Mouse (Mus musculus) mesoderm, embryonic 11.5 days (tissue): Measurements from ENCODE around the gene Ang2.

Experiments
- DNase-seq: peaks from one replicate; pipeline ENCODE4 v3.0.0-alpha.2; 2012; ENCODE audit warnings: low read depth, low spot score

Ang2 gene

DNA sequence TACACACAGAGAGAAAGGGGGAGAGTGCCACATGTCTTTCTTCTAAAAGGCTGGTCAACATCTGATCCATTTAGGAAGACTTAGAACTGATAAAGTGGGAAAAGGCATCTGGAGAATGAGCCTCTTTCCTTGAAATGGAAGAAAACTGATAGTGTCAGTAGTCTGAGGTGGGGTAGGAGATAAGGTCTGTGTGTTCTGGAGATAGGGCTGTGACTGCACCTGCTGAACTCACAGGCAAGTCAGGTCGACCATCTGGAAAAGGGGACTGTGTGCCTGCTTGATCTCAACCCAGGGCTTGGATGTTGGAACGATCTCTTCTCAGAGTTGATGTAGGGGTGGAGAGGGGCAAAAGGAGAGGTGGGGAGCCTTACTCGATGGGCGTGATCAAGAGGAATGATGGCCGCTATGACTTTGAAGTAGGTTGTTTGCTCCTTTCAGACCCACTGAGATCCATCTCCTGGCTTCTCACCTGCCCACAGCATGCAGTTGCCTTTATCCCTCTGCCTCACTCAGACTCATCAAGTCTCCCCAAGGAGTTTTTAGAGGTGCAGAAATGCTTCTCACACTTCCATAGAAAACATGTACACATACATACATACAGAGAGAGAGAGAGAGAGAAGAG lies 46.6 kb downstream of the Ang2 start:
- no peak for DNase-seq

DNA sequence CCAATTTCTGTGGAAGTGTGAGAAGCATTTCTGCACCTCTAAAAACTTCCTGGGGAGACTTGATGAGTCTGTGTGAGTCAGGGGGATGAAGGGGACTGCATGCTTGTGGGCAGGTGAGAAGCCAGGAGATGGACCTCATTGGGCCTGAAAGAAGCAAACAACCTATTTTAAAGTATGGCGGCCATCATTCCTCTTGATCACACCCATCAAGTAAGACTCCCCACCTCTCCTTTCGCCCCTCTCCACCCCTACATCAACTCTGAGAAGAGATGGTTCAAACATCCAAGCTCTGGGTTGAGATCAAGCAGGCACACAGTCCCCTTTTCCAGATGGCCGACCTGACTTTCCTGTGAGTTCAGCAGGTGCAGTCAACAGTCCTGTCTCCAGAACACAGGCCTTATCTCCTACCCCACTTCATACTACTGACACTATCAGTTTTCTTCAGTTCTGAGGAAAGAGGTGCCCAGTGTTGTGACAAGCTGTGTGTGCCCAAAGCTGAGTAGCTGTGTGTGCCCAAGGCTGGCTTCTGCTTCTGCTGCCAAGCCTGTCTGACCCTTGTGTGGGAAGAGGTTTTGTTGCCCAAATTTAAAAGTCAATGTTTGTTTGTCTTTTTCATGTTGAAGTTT lies 48.6 kb downstream of the Ang2 start:
- DNase-seq, result no peak

DNA sequence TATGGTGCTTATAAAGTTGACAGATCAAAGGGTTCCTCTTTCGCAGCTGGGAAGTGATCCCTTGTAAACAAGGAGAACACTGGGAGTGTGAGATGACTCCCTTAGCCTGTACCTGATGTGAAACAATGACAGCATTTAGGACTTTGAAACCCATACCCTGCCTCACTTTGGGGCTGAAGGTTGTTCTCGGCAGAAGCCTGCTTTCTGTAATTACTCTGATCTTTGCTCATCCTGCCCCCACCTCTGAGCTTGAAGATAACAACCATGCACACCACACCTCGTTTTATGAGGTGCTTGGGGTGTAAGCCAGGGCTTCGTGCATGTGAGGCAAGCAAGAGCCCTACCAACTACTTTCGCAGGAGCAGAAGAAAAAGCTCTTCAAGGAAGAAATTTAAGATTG lies 49.8 kb downstream of the Ang2 start:
- DNase-seq, result no peak

DNA sequence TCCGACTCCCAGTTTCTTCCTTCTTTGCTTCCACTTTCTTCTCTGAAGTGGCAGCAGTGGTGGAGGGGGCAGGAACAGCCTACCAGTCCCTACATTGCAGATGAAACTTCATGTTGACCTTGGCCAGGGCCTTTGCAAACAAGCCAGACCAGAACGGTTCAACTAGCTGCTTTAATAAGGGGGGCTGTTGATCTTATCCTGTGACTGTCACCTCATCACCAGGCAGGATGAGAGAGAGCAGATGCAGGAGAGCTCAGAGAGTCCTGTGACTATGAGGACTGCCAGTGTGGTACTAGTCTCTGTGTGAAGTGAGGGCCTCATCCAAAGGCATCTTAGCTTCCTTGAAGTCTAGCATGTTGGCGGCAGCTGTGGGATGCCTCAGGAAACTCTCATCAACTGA lies 50.9 kb downstream of the Ang2 start:
- DNase-seq, result no peak

DNA sequence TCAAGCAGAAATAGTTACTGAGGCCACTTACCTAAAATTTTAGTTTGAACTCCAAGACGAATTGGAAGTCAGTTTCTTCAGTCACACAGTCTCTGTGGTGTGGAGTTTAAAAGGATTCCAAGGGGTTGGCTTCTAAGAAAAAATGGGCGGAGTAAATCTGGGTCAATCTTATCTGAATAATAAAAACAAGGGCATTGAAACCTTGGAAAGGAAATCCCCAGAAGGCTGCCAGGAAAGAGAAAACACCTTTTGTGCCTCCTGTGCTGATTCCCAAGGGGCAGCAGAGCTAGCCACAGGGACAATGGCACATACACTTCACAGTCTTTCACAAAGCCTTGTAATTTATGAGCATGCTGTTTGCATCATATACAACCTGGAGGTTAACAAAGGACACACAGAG lies 52.3 kb downstream of the Ang2 start, which contains the start of gene Rnase1:
Gene Rnase1 (minus strand): TSS at position 101 of the 400 bp plus-strand sequence.
- no peak for DNase-seq

DNA sequence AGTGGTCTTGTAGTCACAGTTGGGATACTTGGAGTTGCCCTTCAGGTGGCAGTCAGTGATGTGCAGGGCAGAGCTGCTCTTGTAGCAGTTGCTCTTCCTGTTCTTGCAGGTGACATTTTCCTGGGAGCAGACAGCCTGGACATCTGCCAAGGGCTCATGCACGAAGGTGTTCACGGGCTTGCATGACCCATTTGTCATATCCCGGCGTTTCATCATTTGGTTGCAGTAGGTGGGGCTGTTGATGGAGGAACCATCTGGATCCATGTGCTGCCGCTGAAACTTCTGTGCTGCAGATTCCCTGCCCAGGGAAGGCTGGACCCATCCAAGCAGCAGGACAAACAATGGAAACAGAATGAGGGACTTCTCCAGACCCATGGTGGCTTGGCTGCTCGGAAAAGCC lies 53.4 kb downstream of the Ang2 start:
- DNase-seq, result no peak
